Mouse (Mus musculus) left cerebral cortex, adult 18-20 months (tissue): ENCODE measurements at regions not wholly inside any gene's neighbourhood (a gene's known extent, or its start where the extent isn't known, plus 50 kb on each side); places are given as distances from the start of the nearest gene placed in this dataset.

Experiments
- DNase-seq, 2 experiments: peaks; one replicate each; pipeline ENCODE4 v3.0.0; 2021 to 2022; ENCODE audit warnings: low spot score in 2 of 2, mixed read lengths in 1 of 2

- no peak for DNase-seq
Measured at GRCm38 (mm10) chr12:54454606-54455005, 201.8 kb downstream of the Sptssa start.

- no peak for DNase-seq
Measured at GRCm38 (mm10) chr12:54453343-54453742, 203.0 kb downstream of the Sptssa start.

- DNase-seq, result no peak
Measured at GRCm38 (mm10) chr12:54450369-54450768, 206.0 kb downstream of the Sptssa start.

- no peak for DNase-seq
Measured at GRCm38 (mm10) chr12:54448221-54448620, 208.2 kb downstream of the Sptssa start.

DNA sequence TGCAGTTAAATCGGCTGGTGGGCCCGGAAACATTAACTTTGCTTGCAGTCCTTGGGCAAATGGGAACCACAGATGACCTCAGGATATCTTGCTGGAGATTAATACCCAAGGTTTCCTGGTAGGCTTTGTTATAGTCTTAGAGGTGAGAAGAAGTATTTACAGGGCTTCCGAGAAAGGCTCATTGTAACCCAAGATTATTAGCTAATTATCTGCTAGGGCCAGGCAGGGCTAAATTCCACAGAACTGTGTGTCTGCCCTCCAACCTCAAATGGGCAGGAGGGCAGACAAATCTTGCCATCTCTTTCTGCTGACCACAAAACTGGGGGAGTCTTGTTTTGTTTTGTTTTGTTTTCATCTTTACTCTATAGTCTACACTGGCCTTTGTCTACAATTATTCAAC is 209.0 kb downstream of the Sptssa start:
- DNase-seq, result no peak

- DNase-seq, result no peak
Measured at GRCm38 (mm10) chr12:54446356-54446755, 210.0 kb downstream of the Sptssa start.

DNA sequence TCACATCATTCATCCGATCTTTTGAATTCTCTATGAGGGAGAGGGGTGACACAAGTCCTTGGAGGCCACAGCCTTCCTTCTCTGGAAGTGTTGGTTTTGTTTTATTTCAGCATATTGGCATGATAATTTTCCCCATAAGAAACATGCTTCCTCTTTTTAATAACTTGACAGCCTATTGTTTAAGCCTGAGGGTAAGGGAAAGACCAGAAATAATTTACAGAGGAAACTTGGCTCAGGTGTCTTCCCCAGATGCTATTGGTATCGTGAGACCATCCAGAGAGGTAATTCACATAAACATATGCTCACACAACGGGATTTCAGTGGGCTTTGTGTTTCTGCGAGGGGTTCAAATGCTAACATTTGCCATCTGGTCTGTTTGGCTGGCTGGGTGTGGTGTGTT is 212.0 kb downstream of the Sptssa start:
- DNase-seq, result no peak

DNA sequence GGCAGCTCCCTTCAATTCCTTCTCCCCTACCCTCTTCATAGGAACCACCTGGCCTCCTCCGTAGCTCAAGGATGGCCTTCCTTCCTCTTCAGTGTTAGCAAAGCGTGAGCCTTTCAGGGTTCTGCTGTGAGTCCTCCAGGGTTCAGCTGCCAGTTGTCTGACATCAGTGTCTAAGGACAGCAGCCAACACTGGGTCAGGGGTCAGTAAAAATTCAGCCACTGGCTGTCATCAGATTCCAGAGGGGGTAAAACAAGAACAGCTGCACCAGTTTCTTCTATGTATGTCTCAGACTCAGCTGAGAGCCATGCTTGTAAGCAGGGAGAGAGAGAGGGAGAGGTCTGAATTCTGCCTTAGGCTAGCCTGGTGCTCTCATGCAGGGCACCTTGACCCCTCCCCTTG is 213.1 kb downstream of the Sptssa start:
- DNase-seq, result no peak

DNA sequence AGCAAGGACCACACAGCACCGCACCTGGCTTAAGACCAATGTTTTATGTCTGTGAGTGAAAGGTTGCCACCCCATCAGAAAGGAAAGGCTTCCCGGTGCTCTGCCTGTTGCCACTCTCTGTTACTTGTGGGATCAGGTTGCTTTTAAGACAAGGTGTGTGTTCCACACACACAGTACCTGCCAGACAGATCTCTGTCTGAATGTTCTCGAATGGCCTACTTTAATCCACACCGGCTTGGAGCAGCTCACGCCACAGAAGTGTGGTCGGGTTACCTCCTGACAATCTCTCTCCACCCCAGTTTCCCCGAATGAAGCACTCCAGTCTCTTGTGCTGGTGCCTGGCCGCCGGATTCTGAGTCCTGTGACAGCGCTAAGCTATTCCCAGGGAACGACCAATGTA is 214.0 kb downstream of the Sptssa start:
- no peak for DNase-seq

DNA sequence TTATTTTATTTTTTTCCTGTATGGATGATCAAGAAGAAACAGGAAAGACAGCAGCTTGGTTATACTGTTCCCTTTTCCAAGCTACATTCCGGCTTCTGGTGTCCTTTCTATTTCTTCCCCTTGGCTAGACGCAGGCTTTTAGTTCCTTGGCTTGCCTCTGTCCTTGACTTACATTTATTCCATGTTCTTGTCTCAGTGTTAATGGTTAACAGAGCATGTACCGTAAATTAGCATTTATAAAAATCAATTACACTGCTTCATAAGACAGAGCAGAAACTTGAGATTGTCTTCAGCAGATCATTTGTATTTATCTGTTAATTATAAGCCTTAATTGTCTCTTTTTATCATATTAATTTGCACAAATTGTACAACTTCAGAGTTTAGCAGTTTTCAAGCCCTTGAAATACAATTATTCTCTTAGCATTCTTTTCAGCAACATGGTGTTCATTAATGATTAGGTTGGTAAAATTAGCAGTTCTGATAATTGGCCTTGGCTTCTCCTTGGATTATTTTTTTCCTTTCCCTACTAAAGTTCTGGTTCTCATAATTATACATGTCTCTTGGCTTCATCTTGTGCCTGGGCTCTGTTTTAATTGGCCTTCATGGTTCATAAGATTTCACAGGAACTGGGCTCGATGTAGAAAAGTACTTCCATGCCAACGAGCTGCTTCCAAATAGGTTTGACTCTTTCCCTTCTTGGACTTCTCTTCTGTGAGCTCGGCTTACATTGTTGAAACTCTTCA is 215.4 kb downstream of the Sptssa start:
- no peak for DNase-seq

- no peak for DNase-seq
Measured at GRCm38 (mm10) chr12:54438793-54439192, 217.6 kb downstream of the Sptssa start.

DNA sequence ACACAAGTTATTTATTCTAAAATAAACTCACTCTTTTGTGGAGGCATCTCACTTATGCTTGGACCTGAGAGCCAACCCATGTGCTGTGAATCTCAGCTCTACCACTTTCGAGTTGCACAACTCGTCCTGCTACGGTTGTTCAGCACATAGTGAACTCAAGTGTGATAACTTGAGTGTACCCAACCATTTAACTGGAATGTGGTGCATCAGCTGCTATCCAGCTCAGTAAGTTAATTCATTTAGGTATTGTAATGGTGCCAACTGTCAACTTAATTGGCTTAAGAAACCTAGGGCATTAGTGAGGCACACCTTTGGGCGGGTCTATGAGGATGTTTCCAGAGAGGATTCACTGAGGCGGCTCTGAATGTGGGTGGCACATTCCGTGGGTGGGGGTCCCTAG is 221.6 kb upstream of the Egln3 start:
- no peak for DNase-seq

DNA sequence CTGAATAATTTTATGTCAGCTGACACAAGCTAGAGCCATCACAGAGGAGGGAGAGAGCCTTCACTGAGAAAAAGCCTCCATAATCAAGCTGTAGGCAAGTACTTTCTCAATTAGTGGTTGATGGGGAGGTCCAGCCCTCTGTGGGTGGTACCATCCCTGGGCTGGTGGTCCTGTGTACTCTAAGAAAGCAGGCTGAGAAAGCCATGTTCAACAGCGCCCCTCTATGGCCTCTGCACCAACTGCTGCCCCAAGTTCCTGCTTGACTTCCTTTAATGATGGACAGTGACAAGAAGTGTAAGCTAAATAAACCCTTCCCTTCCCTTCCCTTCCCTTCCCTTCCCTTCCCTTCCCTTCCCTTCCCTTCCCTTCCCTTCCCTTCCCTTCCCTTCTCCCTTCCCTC is 211.2 kb upstream of the Egln3 start:
- DNase-seq, result no peak

DNA sequence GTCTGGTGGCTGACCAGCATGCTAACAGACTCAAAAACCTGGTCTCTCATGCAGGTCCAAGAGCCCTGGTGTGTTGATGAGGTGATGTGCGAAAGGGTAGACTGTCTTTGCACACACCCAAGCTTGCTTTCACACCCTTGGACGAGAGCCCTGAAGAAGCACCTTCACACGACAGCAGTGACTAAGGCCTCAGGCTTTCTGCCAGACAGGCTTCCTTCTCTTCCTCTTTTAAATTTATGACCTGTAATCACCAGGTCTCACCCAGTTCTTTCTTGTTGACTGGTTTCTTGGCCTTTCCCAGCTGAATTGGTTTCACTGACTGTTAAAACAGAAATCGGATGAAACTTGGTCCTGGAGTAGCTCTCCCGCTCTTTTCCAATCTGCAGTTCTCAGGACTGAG is 210.5 kb upstream of the Egln3 start:
- DNase-seq, result no peak

DNA sequence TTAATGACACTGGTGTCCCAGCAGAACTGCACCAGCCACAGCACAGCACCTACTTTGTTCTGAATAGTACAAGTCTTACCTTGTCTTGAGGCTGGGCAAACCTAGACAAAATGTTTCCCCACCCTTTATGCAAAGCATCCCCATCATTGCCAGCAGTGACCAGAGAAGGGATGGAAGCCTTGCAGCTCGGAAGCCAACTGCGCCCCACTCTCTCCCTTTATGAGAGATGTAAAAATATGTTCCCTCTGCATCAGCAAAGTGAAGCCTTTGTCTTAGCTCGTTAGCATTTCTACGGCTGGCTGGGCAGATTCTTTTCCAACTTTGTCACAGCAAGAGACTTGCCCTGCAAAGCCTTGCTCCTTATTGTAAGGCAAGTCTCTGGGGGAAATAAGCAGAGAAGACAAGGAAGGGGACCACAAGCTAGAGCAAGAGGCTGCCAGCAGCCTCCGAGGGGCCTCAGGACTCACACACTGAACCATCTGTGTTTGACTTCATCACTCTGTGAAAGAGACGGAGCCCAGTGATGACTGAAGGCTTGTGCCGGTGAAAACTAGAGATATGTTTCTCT is 206.5 kb upstream of the Egln3 start:
- no peak for DNase-seq

GRCm38 (mm10) chr12:54408906-54409305 is 205.2 kb upstream of the Egln3 start:
- no peak for DNase-seq

GRCm38 (mm10) chr12:54407301-54407896 is 203.7 kb upstream of the Egln3 start:
- no peak for DNase-seq

DNA sequence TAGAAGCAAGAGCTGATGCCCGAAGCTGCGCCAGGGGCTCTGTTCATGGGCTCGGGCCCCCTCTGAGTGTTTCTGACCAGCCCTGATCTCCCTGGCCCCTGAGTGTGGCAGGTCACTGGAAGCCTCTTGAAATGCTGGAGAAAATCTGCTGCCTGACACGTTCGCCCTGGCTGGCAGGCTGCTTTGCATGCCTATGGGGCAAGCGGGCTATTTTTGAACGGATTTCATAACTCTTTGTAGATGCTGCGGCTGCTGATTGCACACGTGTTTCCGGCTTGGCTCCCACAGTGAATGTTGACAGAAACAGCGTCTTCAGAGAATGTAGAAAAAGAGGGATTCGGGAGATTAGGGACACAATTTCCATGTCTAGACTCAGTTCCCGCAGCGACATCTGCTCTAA is 201.4 kb upstream of the Egln3 start:
- peak; percentile 35 to 67 for DNase-seq

- no peak for DNase-seq
Measured at GRCm38 (mm10) chr12:54402591-54402990, 198.9 kb upstream of the Egln3 start.

- DNase-seq, result no peak
Measured at GRCm38 (mm10) chr12:54401665-54402064, 198.0 kb upstream of the Egln3 start.

DNA sequence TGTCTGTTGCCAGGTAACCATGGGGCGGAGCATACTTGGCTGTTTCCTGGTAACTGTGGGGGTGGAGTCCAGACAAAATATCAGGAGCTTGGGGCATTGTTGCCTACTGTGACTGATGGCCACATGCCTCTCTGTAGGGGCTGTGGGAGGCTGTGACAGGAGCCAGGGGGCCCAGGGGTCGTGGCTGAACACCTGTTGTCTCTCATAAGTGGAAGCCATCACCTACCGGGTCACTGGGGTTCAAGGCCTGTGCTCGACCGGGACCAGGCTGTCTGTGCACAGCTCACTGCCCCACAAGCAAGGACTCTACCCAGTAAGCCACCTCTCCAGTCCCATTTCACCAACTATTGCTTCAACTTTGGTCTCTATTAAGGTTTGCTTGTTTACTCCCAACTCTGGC is 196.4 kb upstream of the Egln3 start:
- no peak for DNase-seq

DNA sequence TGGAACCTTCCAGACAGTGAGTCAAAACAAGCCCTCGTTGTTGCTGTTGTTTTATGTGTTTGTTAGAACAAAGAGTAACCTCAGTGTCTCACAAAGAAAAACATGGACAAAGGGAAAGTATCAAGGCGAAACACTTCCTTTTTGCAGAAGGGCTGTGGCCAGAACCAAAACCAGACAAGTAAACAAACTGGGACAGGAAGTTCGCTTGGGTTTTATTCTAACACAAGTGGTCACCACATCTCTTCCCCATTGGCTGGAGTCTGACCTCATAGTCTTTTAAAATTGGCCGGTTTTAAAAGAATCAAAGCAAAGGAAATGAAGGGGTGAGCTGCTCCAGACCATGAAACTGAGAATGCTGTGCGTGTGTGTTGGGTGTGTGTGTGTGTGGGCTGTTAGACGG is 194.4 kb upstream of the Egln3 start:
- no peak for DNase-seq

- no peak for DNase-seq
Measured at GRCm38 (mm10) chr12:54396952-54397351, 193.3 kb upstream of the Egln3 start.
